Mouse (Mus musculus): ENCODE data around the gene Tctn3.

The Tctn3 gene

GRCm38 (mm10) chr19:40611830-40612506, at the start of gene Tctn3, which contains the start of gene Entpd1:
TSS of gene Tctn3 (minus strand) at chr19:40612233.
TSS of gene Entpd1 (plus strand) at chr19:40612366.
- DNase-seq, result peak; percentile 95 to 96

GRCm38 (mm10) chr19:40661108-40661507, 49.1 kb upstream of the Tctn3 start:
- DNase-seq, result peak in 1 of 2 experiments; percentile 26

- DNase-seq, result no peak
Measured at GRCm38 (mm10) chr19:40660510-40660909, 48.5 kb upstream of the Tctn3 start.

- DNase-seq, result peak in 1 of 2 experiments; percentile 19
Measured at GRCm38 (mm10) chr19:40659651-40660478, 47.8 kb upstream of the Tctn3 start.

GRCm38 (mm10) chr19:40658935-40659334, 46.9 kb upstream of the Tctn3 start:
- DNase-seq, result no peak

- DNase-seq, result no peak
Measured at GRCm38 (mm10) chr19:40658281-40658680, 46.2 kb upstream of the Tctn3 start.

GRCm38 (mm10) chr19:40656207-40656606, 44.2 kb upstream of the Tctn3 start:
- DNase-seq, result no peak

GRCm38 (mm10) chr19:40650090-40650489, 38.1 kb upstream of the Tctn3 start:
- DNase-seq, result no peak

- peak; percentile 24 to 45 for DNase-seq
Measured at GRCm38 (mm10) chr19:40647319-40648158, 35.5 kb upstream of the Tctn3 start.

GRCm38 (mm10) chr19:40646379-40646778, 34.3 kb upstream of the Tctn3 start:
- DNase-seq, result no peak

- no peak for DNase-seq
Measured at GRCm38 (mm10) chr19:40643846-40644245, 31.8 kb upstream of the Tctn3 start.

- DNase-seq, result no peak
Measured at GRCm38 (mm10) chr19:40640799-40641198, 28.8 kb upstream of the Tctn3 start.

- DNase-seq, result no peak
Measured at GRCm38 (mm10) chr19:40639729-40640304, 27.8 kb upstream of the Tctn3 start.

GRCm38 (mm10) chr19:40638582-40638981, 26.5 kb upstream of the Tctn3 start:
- DNase-seq, result no peak

GRCm38 (mm10) chr19:40637601-40638000, 25.6 kb upstream of the Tctn3 start:
- DNase-seq, result no peak

- peak; percentile 43 to 57 for DNase-seq
Measured at GRCm38 (mm10) chr19:40637091-40637490, 25.1 kb upstream of the Tctn3 start.

- DNase-seq, result no peak
Measured at GRCm38 (mm10) chr19:40633144-40633543, 21.1 kb upstream of the Tctn3 start.

- DNase-seq, result no peak
Measured at GRCm38 (mm10) chr19:40632668-40633067, 20.6 kb upstream of the Tctn3 start.

GRCm38 (mm10) chr19:40632193-40632592, 20.2 kb upstream of the Tctn3 start:
- DNase-seq, result no peak

GRCm38 (mm10) chr19:40630606-40631005, 18.6 kb upstream of the Tctn3 start:
- no peak for DNase-seq

- no peak for DNase-seq
Measured at GRCm38 (mm10) chr19:40630096-40630495, 18.1 kb upstream of the Tctn3 start.

- no peak for DNase-seq
Measured at GRCm38 (mm10) chr19:40628950-40629349, 16.9 kb upstream of the Tctn3 start.

- no peak for DNase-seq
Measured at GRCm38 (mm10) chr19:40625935-40626334, 13.9 kb upstream of the Tctn3 start.
